Mouse (Mus musculus) stomach, postnatal 0 days (tissue): Measurements from ENCODE around the gene Olfr961.

Experiments
- CTCF ChIP-seq: IDR thresholded peaks from 2 replicates; pipeline ENCODE4 v1.5.1; 2016; ENCODE audit warnings: antibody characterized with exemption, low read depth, mild to moderate bottlenecking, moderate library complexity
- EP300 ChIP-seq: optimal IDR thresholded peaks from 2 replicates; pipeline ENCODE3; 2016; ENCODE audit warnings: antibody characterized with exemption

GRCm38 (mm10) chr9:39610355-39610754 is 34.5 kb upstream of the Olfr961 start, which contains the start of gene Olfr148:
- TF ChIP-seq CTCF (no peak), EP300 (no peak)
